Mouse (Mus musculus): Measurements from ENCODE around the gene Zfp697. TPM values are rescaled to one million over a fixed set of nuclear protein-coding genes. Genes with fewer than 3 reads are reported as not detected.
"Not testable (repeated sequence)": the region's sequence is repeated elsewhere in the genome, so short reads cannot be mapped to it uniquely, and the experiment has no call there.

The Zfp697 gene
- polyA plus RNA-seq, 1 experiment from 2014 or later: 9.5 TPM

DNA sequence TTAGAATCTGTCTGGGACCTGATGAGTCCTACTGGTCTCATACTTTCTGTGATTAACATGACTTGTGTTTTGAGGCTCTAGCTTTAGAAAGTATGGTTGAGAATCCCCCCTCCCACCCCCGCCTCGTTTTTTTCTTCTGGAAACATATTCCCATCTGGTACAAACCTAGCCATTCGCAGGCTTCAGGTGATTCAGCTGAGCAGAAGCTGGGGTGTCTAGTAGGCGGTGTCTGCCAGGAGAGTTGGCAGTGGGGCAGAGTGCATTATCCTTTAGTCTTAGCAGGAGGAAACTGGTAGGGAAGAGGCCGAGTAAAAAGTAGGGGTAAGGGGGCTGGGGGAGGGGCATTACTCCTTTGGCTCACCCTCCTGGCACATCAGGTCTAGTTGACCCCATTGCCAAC lies 44.5 kb downstream of the Zfp697 start:
- H3K27me3 ChIP-seq (ENCODE audit: control insufficient read depth, insufficient read depth, low read length): peaks cover 27% of the 10 kb centered on the region

DNA sequence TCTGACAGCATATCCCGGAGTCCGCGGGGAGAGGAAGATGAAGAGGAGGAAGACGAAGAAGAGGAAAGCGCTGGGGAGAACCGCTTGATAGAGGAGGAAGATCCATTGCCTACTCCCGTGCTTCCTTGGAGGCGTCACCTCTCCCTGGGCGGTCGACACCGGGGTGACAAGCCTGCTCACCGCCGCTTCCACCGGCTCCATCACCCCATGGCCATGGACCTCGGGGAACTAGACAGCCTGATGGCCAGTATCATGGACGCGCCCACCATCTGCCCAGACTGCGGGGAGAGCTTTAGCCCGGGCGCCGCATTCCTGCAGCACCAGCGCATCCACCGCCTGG lies 45.0 kb downstream of the Zfp697 start:
- no peak for ATAC-seq (ENCODE audit: low FRiP score)
- Histone ChIP-seq H3K4me1 (ENCODE audit: control insufficient read depth, insufficient read depth, low read length) (peaks cover 8% of the 10 kb centered on the region), H3K9ac (ENCODE audit: low read length) (peak overlapping the region; percentile 56; the same call in 1 of the 2 replicates), H3K27me3 (ENCODE audit: control insufficient read depth, insufficient read depth, low read length) (peaks cover 27% of the 10 kb centered on the region), H3K4me2 (peak overlapping the region; percentile 98), H3K36me3 (ENCODE audit: control insufficient read depth, insufficient read depth, low read length) (no peaks in the 10 kb centered on the region), H3K27ac (ENCODE audit: low read depth, low read length) (no peak overlapping the region), H3K9me3 (ENCODE audit: control insufficient read depth, low read length) (no peaks in the 10 kb centered on the region), H3K4me3 (ENCODE audit: low read depth, low read length) (peak overlapping the region; percentile 45)
- no peak for DNase-seq (ENCODE audit: low spot score, missing footprints)
- WGBS: 0% methylated on average over 23 of the region's 23 CpGs

More for the DNA sequence above, 44.5 kb downstream of the Zfp697 start:
- peak; percentile 83 for DNase-seq (ENCODE audit: low spot score, missing footprints)
- H3K4me3 ChIP-seq (ENCODE audit: low read depth, low read length): peak overlapping the region; percentile 45
- H3K9ac ChIP-seq (ENCODE audit: low read length): no peak overlapping the region
- H3K9me3 ChIP-seq (ENCODE audit: control insufficient read depth, low read length): no peaks in the 10 kb centered on the region
- no peak overlapping the region for H3K27ac ChIP-seq (ENCODE audit: low read depth, low read length)
- peaks cover 8% of the 10 kb centered on the region for H3K4me1 ChIP-seq (ENCODE audit: control insufficient read depth, insufficient read depth, low read length)
- ATAC-seq (ENCODE audit: low FRiP score): no peak
- 45% methylated on average over 5 of the region's 5 CpGs for WGBS
- H3K4me2 ChIP-seq: peak overlapping the region; percentile 98
- no peaks in the 10 kb centered on the region for H3K36me3 ChIP-seq (ENCODE audit: control insufficient read depth, insufficient read depth, low read length)

DNA sequence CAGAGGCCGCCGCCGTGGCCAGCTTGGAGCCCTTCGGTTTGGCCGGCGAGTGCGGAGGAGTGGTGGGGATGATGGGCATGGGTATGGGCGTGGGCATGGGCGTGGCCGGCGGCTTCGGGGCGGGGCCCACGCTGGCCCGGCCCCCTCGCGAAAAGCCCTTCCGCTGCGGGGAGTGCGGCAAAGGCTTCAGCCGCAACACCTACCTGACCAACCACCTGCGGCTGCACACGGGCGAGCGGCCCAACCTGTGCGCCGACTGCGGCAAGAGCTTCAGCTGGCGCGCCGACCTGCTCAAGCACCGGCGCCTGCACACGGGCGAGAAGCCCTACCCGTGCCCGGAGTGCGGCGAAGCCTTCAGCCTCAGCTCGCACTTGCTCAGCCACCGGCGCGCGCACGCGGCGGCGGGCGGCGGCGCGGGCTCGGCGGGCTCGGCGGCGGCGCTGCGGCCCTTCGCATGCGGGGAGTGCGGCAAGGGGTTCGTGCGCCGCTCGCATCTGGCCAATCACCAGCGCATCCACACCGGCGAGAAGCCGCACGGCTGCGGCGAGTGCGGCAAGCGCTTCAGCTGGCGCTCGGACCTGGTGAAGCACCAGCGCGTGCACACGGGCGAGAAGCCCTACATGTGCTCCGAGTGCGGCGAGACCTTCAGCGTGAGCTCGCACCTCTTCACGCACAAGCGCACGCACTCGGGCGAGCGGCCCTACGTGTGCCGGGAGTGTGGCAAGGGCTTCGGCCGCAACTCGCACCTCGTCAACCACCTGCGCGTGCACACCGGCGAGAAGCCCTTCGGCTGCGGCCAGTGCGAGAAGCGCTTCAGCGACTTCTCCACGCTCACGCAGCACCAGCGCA lies 45.6 kb downstream of the Zfp697 start:
- no peaks in the 10 kb centered on the region for H3K36me3 ChIP-seq (ENCODE audit: control insufficient read depth, insufficient read depth, low read length)
- peak; percentile 99 for DNase-seq (ENCODE audit: low spot score, missing footprints)
- peak overlapping the region; percentile 45 for H3K4me3 ChIP-seq (ENCODE audit: low read depth, low read length)
- no peak overlapping the region for H3K27ac ChIP-seq (ENCODE audit: low read depth, low read length)
- WGBS: under 1% methylated on average over 110 of the region's 110 CpGs
- ATAC-seq (ENCODE audit: low FRiP score): peak; percentile 96
- no peaks in the 10 kb centered on the region for H3K9me3 ChIP-seq (ENCODE audit: control insufficient read depth, low read length)
- H3K4me1 ChIP-seq (ENCODE audit: control insufficient read depth, insufficient read depth, low read length): peaks cover 8% of the 10 kb centered on the region
- peak overlapping the region; percentile 98 for H3K4me2 ChIP-seq
- peaks cover 27% of the 10 kb centered on the region for H3K27me3 ChIP-seq (ENCODE audit: control insufficient read depth, insufficient read depth, low read length)
- H3K9ac ChIP-seq (ENCODE audit: low read length): peak overlapping the region; percentile 56

- Histone ChIP-seq H3K9me3 (ENCODE audit: control insufficient read depth, low read length) (no peaks in the 10 kb centered on the region), H3K4me1 (ENCODE audit: control insufficient read depth, insufficient read depth, low read length) (peaks cover 8% of the 10 kb centered on the region), H3K27ac (ENCODE audit: low read depth, low read length) (no peak overlapping the region), H3K4me2 (peak overlapping the region; percentile 98), H3K27me3 (ENCODE audit: control insufficient read depth, insufficient read depth, low read length) (peaks cover 27% of the 10 kb centered on the region), H3K9ac (ENCODE audit: low read length) (peak overlapping the region; percentile 56), H3K4me3 (ENCODE audit: low read depth, low read length) (peak overlapping the region; percentile 45), H3K36me3 (ENCODE audit: control insufficient read depth, insufficient read depth, low read length) (no peaks in the 10 kb centered on the region)
- ATAC-seq (ENCODE audit: low FRiP score) (no peak), DNase-seq (ENCODE audit: low spot score, missing footprints) (no peak)
- 3% methylated on average over 17 of the region's 17 CpGs for WGBS
Measured at GRCm38 (mm10) chr3:98428449-98428775, 46.2 kb downstream of the Zfp697 start.

- Histone ChIP-seq H3K9ac (ENCODE audit: low read length) (no peak overlapping the region), H3K4me3 (ENCODE audit: low read depth, low read length) (no peak overlapping the region), H3K36me3 (ENCODE audit: control insufficient read depth, insufficient read depth, low read length) (no peaks in the 10 kb centered on the region), H3K4me1 (ENCODE audit: control insufficient read depth, insufficient read depth, low read length) (peaks cover 8% of the 10 kb centered on the region), H3K9me3 (ENCODE audit: control insufficient read depth, low read length) (no peaks in the 10 kb centered on the region), H3K4me2 (no peak overlapping the region), H3K27ac (ENCODE audit: low read depth, low read length) (no peak overlapping the region), H3K27me3 (ENCODE audit: control insufficient read depth, insufficient read depth, low read length) (peaks cover 27% of the 10 kb centered on the region)
- peak; percentile 84 for DNase-seq (ENCODE audit: low spot score, missing footprints)
- 15% methylated on average over 8 of the region's 8 CpGs for WGBS
- ATAC-seq (ENCODE audit: low FRiP score): no peak
Measured at GRCm38 (mm10) chr3:98428928-98429525, 46.8 kb downstream of the Zfp697 start.

DNA sequence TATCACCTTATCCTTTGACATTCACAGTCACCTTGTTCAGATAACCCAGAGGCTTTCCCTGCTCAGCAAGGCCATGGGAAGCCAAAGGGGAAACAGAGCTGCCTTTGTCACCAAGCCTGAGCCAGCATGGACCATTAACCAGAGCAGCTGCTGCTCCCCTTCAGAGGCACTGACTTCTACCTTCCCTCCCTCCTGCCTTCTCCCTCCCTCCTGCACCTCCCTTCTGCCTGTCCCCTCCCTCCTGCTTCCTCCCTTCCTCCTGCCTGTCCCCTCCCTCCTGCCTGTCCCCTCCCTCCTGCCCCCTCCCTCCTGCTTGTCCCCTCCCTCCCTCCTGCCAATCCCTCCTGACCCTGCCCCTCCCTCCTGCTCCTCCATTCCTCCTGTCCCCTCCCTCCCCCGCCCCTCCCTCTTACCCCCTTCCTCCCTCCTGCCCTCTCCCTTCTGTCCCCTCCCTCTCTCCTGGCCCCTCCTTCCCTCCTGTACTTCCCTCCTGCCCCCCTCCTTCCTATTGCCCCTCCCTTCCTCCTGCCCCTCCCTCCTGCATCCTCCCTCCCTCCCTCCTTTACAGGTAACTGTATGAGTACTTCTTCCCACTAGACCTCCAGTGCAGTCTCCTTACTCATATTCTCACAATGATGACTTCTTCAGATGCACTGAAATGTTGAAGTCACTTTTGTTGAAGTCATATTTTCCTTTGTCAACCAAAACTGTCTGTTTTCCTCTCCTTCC lies 52.0 kb downstream of the Zfp697 start:
- no peak overlapping the region for H3K4me3 ChIP-seq (ENCODE audit: low read depth, low read length)

DNA sequence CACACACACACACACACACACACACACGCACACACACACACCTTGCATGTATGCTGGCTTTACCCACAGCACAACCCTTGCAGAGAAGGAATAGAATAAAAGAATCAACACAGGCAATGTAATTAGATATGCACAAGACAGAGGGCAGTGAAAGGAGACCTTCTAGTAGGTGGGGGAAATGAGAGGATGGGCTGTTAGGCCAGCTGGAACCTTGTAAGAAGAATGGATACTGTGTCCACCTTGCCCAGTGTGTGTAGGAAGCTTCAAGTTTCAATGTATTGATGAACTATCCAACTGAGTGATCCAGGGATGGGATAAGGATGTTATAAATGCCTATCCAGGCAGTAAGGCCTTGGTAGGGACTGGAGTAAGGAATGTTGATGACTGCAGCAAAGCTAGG lies 52.8 kb downstream of the Zfp697 start:
- no peak overlapping the region for H3K4me3 ChIP-seq (ENCODE audit: low read depth, low read length)
- DNase-seq (ENCODE audit: low spot score, missing footprints) (no peak), ATAC-seq (ENCODE audit: low FRiP score) (no peak)
- no peaks in the 10 kb centered on the region for H3K9me3 ChIP-seq (ENCODE audit: control insufficient read depth, low read length)
- H3K27me3 ChIP-seq (ENCODE audit: control insufficient read depth, insufficient read depth, low read length): no peaks in the 10 kb centered on the region
- H3K4me1 ChIP-seq (ENCODE audit: control insufficient read depth, insufficient read depth, low read length): no peaks in the 10 kb centered on the region
- no peaks in the 10 kb centered on the region for H3K36me3 ChIP-seq (ENCODE audit: control insufficient read depth, insufficient read depth, low read length)
- WGBS: 76% methylated on average over 1 of the region's 1 CpGs
- H3K9ac ChIP-seq (ENCODE audit: low read length): no peak overlapping the region
- H3K4me2 ChIP-seq: no peak overlapping the region
- no peak overlapping the region for H3K27ac ChIP-seq (ENCODE audit: low read depth, low read length)

More for the DNA sequence above, 52.0 kb downstream of the Zfp697 start:
- Histone ChIP-seq H3K4me2 (no peak overlapping the region), H3K4me1 (ENCODE audit: control insufficient read depth, insufficient read depth, low read length) (no peaks in the 10 kb centered on the region), H3K27me3 (ENCODE audit: control insufficient read depth, insufficient read depth, low read length) (peaks cover under 1% of the 10 kb centered on the region; the same call in 1 of the 2 replicates), H3K9me3 (ENCODE audit: control insufficient read depth, low read length) (no peaks in the 10 kb centered on the region), H3K36me3 (ENCODE audit: control insufficient read depth, insufficient read depth, low read length) (no peaks in the 10 kb centered on the region), H3K27ac (ENCODE audit: low read depth, low read length) (no peak overlapping the region), H3K9ac (ENCODE audit: low read length) (no peak overlapping the region)
- ATAC-seq (ENCODE audit: low FRiP score): peak; percentile 46; the same call in 1 of the 2 replicates
- 40% methylated on average over 1 of the region's 1 CpGs for WGBS
- DNase-seq (ENCODE audit: low spot score, missing footprints): peak; percentile 49

- not testable (repeated sequence) for ATAC-seq (ENCODE audit: low FRiP score); DNase-seq (ENCODE audit: low spot score, missing footprints); H3K36me3 ChIP-seq (ENCODE audit: control insufficient read depth, insufficient read depth, low read length); H3K27me3 ChIP-seq (ENCODE audit: control insufficient read depth, insufficient read depth, low read length); H3K4me2 ChIP-seq; H3K9ac ChIP-seq (ENCODE audit: low read length); H3K9me3 ChIP-seq (ENCODE audit: control insufficient read depth, low read length); H3K4me1 ChIP-seq (ENCODE audit: control insufficient read depth, insufficient read depth, low read length); H3K27ac ChIP-seq (ENCODE audit: low read depth, low read length); H3K4me3 ChIP-seq (ENCODE audit: low read depth, low read length)
- 44% methylated on average over 3 of the region's 3 CpGs for WGBS
Measured at GRCm38 (mm10) chr3:98442245-98442644, 60.0 kb downstream of the Zfp697 start.

Data from midbrain, embryonic 11.5 days (tissue).